Mouse (Mus musculus): ENCODE measurements at regions not wholly inside any gene's neighbourhood (a gene's known extent, or its start where the extent isn't known, plus 50 kb on each side); places are given as distances from the start of the nearest gene placed in this dataset.
"Not testable (repeated sequence)": the region's sequence is repeated elsewhere in the genome, so short reads cannot be mapped to it uniquely, and the experiment has no call there.

DNA sequence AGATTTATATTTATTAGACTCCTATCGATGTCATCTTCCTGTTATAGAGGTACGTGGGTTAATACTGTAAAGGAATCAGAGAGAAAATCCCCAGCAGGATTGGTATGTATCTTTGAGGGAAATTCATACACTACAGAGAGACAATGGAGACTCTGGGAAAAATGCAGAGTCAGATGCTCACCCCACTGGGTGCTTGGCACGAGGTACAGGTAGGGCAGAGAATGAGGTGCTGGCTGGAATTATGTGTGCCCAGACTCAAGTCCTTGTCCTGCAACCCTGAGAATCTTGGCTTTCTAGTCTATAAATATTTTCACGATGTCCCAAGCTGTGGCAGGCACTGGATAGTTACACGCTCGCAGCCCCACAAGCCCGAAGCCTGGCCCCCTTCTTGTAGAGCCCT, 57.8 kb upstream of the Cry1 start:
- no peak for DNase-seq (ENCODE audit: extremely low spot score in 1 of 2, low spot score in 1 of 2)

GRCm38 (mm10) chr10:85243556-85243955, 58.7 kb upstream of the Cry1 start:
- no peak for DNase-seq (ENCODE audit: extremely low spot score in 1 of 2, low spot score in 1 of 2)

GRCm38 (mm10) chr10:85265746-85266145, 80.9 kb upstream of the Cry1 start:
- DNase-seq (ENCODE audit: extremely low spot score in 1 of 2, low spot score in 1 of 2): peak in 1 of 2 experiments; percentile 28

DNA sequence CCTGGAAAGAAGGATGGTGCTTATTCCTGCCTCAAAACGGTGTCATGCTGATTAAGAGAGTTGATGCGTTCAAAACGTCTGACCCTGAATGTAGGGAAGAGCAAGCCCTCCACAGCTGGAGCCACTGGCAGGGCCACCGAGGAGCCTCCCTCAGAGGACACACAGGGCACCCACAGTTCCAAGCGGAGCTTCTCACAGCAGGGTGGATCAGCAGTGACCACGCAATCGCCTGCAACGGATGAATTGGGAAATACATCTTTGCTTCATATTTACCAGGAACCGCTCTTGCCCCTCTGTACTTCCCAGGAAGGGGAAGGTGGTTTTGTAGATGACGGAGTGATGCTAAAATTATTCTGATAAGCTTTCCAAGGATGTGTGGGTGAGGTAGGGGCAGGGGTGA, 81.3 kb upstream of the Cry1 start:
- DNase-seq (ENCODE audit: extremely low spot score in 1 of 2, low spot score in 1 of 2): no peak

DNA sequence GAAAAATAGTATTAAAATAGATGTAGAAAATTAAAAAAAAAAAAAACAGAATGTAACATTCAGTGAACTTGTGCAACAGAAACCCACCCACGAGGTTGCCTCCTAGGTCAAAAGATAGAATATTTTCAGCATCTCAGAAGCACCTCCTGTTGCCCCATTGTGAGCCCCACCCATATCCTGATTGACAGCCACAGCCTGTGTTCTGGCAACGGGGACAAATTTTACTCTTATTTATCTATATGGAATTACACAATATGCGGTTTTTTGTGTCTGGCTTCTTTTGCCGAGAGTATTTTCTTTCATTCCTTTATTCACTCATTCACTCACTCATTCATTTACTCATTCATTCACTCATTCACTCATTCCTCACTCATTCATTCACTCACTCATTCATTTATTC, 81.9 kb upstream of the Cry1 start:
- no peak for DNase-seq (ENCODE audit: extremely low spot score in 1 of 2, low spot score in 1 of 2)

DNA sequence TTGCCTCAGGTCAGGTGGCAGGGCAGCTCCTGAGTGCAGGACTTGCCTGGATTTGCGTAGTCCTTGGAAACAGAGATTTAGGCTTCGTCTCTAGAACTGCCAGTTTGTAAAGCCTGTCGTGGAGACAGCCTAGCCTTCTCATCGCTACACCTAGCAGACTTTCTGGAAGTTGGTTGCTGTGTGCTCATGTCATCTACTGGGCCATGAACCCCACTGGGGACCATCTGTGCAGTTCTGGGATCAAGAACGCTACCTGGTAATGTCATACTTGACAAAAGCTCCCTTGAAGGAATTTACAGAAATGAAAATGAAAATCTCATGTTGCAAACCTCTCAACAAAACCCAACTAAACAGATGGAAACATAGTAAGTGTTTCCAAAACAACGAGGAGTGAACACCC, 85.3 kb upstream of the Cry1 start:
- DNase-seq (ENCODE audit: extremely low spot score in 1 of 2, low spot score in 1 of 2): no peak

DNA sequence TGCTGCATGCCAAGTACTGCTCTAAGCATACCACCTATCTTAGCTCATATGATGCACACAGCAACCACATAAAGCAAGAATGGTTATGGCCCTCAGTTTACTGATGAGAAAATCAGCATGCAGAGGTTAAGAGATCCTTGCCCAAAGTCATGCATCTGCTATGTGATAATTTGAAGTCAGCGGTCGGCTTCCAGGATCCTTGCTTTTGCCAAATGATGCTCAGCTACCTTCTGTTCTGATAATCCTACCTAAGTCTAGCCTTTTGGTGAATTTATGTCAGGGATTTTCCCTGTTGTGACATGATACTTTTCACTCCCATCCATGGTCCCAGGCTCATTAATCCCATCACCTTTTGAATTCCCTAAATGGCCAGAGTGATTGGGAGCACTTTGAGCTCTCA, 91.9 kb upstream of the Cry1 start:
- DNase-seq (ENCODE audit: extremely low spot score in 1 of 2, low spot score in 1 of 2): no peak

- DNase-seq (ENCODE audit: extremely low spot score in 1 of 2, low spot score in 1 of 2): no peak
These were observed 94.7 kb upstream of the Btbd11 start for GRCm38 (mm10) chr10:85291733-85292476.

GRCm38 (mm10) chr10:85292477-85292855, 94.1 kb upstream of the Btbd11 start:
- DNase-seq (ENCODE audit: extremely low spot score in 1 of 2, low spot score in 1 of 2): no peak

DNA sequence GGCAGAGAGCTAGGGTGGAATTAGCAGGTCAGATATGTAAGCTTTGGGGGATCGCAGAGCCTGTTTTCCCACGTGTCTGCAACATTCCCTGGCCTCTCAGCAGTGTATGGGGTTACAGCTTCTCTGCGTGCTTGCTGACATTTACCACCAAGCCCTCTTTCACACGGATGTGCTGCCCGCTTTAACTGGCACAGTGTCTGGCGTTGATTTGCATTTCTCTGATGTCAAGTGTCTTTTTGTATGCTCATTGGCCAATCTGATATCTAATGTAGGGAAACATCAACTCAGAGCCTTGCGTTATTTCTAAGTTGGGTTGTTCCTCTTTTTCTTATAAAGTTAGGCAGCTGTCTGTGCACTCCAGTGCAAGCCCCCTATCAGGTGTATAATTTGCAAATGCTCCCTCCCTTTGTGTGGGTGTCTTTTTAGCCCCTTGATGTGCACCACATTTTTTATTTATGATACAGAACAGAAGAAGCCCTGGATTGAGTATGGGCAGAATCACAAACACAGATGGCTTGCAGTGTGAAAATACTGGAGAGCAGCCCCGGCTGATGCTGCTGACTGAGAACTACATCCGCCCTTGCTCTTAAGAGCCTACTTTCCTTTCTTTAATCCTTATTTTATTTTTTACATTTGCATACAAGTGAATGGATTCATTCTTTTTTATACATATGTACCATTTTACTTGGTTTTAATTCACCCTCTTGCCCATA, 93.4 kb upstream of the Btbd11 start:
- peak in 1 of 2 experiments; percentile 9 for DNase-seq (ENCODE audit: extremely low spot score in 1 of 2, low spot score in 1 of 2)

DNA sequence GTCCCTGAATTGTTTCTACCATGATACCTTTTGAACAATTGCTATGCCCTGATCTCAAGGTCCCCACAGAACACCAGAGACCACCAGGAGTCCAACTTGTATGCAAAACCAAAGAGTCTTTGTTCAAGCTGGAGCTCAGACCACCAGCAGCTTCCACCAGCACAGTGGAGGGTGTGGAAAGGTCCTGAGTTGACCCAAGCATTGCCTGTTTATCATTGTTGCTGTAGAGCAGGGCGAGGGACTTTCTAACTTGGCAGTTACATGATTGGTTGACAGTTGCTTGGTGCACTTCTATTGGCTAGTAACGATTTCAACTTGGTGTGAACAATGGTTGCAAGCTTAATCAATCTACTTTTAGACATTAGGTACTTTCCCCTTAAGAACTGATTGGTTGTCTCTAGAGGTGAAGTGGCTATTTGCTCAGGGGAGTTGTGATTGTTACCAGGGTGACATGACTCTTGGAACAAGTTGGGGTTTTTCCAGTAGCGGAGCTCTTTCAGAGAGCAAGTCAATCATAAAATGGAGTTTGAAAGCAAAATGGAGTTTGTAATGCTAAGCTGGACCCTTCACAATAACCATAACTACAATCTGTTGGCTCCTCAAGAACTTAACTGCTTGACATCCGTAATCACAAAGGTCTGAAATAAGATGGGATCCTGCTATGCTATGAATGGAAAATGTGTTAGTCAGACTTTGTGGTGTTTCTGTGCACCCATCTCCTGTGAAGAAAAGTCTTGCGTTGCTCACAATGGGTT, 91.3 kb upstream of the Btbd11 start:
- DNase-seq (ENCODE audit: extremely low spot score in 1 of 2, low spot score in 1 of 2): no peak

DNA sequence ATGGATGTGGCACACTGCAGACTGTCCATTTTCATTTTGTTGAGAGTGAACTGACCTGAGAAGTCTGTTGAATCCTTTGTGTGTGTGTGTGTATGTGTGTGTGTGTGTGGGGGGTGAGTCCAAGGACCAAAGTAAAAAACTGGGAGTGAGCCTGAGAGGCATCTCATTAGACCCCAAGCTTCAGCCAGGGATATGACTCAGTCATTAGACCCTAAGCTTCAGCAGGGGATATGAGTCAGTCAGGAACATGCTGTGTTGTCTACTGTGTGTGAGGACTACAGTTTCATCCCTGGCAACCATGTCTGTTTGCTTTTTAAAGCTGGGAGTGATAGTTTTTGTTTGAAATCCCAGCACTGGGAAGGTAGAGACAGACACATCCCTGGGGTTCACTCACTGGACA, 74.8 kb upstream of the Btbd11 start:
- no peak for DNase-seq (ENCODE audit: extremely low spot score in 1 of 2, low spot score in 1 of 2)

DNA sequence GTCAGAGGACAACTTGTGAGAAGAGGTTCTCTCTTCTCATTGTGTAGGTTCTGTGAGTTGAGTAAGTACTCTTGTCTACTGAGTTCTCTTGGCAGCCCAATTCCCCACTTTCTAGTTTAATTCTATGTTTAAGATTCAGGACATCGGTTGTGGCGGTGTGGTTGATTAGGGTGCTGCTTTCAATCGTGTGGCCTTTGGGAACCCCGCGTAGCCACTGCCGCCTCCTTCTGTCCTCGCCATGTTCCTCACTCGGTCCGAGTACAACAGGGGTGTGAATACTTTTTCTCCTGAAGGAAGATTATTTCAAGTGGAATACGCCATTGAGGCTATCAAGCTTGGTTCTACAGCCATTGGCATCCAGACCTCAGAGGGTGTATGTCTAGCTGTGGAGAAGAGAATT, 73.3 kb upstream of the Btbd11 start:
- not testable (repeated sequence) for DNase-seq (ENCODE audit: extremely low spot score in 1 of 2, low spot score in 1 of 2)

- DNase-seq (ENCODE audit: extremely low spot score in 1 of 2, low spot score in 1 of 2): no peak
These were observed 65.6 kb upstream of the Btbd11 start for GRCm38 (mm10) chr10:85320971-85321370.

GRCm38 (mm10) chr10:85322280-85322679, 64.3 kb upstream of the Btbd11 start:
- no peak for DNase-seq (ENCODE audit: extremely low spot score in 1 of 2, low spot score in 1 of 2)

GRCm38 (mm10) chr10:85329382-85329781, 57.2 kb upstream of the Btbd11 start:
- no peak for DNase-seq (ENCODE audit: extremely low spot score in 1 of 2, low spot score in 1 of 2)

- DNase-seq (ENCODE audit: extremely low spot score in 1 of 2, low spot score in 1 of 2): no peak
These were observed 55.5 kb upstream of the Btbd11 start for GRCm38 (mm10) chr10:85330938-85331691.
